Mouse (Mus musculus) forelimb bud, embryonic 11.5 days (tissue): Measurements from ENCODE around the gene Hspa12b.

Experiments used
- DNase-seq: peaks from one replicate; pipeline ENCODE4 v3.0.0-alpha.2; 2012; ENCODE audit warnings: low read depth, low spot score

Hspa12b gene

DNA sequence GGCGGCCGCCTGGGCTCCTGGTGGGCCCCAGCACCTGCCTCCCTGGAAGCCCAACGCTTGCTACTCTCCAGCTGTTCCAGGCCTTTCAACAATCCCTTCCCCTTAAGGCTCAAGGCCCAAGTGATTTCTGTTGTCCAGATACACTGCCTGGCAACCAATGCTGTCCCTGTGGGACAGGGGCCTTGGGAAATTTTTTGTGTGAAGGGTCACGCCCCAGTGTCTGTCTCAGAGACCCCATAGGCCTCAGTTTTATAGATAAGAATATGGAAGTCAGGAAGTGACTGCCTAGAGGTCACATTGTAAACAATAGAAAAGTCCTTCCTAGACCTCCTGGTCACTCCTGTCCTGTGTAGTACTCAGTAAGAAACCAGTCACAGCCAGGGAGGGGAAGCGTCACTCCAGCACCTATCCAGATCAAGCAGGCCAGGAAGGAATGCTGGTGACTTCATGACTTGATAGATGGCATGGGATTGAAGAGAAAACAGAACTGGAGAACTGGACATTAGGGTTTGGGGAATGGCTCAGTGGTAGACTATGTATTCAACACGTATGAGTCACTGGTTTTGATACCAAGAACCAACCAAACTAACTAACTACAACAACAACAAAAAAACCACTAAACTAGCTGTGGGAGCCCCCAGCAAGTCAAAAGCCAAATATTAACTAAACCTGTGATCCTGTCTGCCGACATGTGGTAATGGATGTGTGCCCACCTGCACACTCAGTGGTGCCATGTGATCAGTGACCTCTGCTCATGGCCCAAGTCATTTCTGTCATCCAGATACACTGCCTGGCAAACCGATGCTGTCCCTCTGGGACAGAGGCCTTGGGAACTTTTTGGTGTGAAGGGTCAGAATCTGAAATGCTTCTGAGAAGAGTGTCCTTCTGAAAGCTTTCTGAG is 21.5 kb downstream of the Hspa12b start:
- no peak for DNase-seq

DNA sequence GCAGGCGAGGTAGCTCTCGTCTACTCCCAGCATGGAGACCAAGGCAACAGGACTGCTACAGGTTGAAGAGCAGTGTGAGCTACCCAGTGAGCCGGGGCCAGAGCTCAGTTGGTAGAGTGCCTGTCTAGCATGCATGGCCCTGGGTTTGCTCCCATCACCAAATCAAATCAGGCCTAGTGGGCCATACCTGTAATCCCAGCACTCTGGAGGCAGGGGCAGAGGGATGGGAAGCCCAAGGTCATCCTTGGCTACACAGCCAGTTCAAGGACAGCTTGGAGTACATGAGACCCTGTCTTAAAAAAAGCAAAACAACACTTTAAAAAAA is 22.1 kb downstream of the Hspa12b start:
- DNase-seq = no peak

DNA sequence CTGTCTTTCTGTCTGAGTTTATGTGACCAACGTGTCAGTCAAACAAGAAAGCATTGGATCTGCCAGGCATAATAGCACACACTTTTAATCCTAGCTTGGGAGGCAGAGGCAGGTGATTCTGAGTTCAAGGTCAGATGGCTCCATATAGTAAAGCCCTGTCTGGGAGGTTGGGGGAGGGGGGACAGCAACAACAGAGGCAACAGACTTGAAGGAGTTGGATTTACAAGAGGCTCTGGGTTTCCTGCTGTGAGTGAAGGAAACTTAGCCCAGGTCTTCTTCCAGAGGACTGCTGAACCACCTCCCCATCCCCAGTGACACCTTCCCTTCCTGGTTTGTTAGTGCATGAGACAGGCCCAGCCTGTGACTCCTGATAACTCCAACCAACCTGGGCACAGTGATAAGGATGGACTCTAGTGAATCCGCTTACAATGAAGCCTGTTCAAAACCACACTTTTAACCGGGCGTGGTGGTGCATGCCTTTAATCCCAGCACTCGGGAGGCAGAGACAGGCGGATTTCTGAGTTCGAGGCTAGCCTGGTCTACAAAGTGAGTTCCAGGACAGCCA is 25.2 kb downstream of the Hspa12b start:
- no peak for DNase-seq

DNA sequence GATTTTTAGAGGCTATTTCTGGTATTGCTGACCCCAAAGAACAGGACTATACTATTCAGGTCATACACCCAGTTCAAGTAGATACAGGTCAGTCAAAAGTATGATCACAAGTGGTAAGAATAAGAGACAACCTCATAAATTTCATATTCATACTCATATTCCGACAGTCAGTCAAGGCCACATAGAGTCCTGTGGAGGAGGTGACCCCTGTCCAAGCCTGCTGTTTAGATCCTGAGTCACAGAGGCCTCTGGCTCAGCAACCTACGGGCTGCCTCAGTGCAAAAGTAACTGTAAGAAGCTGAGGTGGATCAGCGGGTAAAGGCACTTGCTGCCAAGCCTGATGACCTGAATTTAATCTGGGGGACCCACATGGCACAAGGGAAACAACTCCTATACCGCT is 27.0 kb downstream of the Hspa12b start:
- no peak for DNase-seq

DNA sequence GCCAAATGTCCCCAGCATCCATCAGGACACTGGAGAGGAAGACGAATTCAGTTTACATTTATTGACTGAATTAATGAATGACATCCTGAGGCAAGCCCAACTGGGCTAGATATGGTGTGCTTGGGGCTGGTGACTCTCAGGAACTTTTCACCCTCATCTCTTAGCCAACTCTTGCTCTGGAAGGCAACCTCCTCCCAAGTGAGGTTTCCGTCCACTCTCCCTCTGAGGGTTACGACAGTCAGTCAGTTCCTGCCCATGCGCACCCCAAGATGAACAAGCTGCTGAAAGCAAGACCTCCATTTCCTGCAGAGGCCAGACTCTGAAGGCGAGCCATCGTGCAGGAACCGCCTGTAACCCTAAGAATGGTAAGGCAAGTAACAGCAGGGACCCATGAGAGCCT is 29.9 kb downstream of the Hspa12b start:
- no peak for DNase-seq

DNA sequence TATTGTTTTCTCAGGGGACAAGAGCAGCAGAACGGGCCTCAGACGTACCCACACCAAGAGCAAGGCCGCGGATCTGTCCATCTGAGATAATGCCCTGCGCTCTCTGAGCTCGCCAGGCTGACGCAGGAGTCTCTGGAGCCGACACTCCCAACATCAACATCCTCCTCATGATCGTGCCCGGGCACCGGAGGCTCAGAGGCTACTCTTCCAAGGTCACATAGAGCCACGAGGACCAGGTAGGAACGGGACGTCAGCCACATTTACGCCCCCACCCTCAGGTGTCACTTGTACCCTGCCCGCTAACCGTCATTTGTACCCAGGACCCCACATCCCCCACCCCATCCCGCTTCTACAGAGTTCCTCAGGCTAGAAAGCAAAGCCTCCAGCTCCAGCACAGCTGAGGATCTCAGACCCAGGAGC is 32.4 kb downstream of the Hspa12b start:
- DNase-seq = no peak

DNA sequence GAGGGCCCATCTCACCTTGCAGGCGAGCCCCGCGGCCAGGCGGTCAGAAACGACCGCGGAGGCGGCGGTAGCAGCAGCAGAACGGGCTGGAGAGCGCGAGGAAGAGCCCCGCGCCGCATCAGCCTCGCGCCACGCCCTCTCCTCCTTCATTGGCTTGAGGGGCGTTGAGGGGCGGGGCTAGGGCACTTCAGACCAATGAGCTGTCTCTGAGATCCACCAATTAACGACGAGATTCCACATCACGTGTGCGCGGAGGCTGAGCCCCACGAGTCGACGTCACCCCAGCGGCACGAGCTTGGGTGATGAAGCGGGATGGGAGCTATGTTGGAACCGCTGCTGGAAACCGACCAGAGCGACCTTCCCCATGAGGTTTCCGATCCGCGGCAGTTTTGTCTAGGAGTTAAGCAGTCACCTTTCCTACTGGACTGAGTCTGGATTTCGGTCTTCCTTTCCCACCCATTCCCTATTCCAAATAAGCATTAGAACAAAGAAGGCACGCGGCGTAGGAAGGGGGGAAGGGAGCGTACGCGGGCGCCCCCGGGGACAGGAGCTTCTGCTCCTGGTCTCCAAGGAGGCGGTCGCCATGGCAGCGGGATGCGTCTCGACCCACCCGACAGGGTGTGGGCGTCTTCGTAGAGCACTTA is 33.0 kb downstream of the Hspa12b start, which contains the start of gene 1700037H04Rik:
1700037H04Rik (minus strand) TSS at position 144 of the 644 bp plus-strand sequence.
- peak; percentile 98 for DNase-seq

DNA sequence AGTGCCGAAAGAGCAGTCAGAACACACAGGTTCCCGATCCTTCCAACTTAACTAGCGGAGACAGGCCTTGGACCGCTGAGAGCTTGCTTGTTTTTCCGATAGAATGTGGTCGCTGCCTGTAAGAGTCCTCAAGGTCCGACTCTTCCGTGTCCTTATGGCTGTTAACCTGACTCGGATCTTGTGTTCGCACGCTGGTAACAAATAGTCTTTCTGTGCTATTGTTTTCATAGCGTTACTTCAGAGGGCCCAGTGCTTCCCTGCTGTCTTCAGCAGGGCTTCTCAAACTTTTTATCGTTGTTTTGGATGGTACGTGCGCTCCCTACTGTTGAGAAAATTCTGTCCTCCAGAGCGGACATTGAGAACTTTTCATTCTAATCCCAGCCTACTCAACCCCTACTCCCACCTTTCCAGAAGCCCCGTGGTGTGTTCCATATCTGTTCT is 33.6 kb downstream of the Hspa12b start:
- no peak for DNase-seq

DNA sequence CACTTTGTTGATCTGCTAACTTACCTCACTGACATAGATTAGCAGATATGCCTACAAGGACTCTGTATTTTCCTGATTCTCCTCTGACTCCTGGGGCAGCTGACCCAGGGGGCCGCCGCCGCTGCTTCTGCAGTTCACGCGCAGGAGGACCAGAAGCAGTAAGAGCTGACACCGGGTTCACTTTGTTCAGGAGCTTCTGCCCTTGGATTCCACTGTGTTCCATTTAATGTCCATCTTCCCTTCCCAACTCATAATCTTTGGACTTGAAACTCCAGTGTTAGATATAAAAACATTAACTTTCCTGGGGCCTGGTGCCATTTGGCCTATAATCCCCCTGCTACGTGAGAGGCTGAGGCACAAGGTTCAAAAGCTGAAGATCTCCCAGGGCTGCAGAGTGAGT is 36.8 kb downstream of the Hspa12b start:
- no peak for DNase-seq

DNA sequence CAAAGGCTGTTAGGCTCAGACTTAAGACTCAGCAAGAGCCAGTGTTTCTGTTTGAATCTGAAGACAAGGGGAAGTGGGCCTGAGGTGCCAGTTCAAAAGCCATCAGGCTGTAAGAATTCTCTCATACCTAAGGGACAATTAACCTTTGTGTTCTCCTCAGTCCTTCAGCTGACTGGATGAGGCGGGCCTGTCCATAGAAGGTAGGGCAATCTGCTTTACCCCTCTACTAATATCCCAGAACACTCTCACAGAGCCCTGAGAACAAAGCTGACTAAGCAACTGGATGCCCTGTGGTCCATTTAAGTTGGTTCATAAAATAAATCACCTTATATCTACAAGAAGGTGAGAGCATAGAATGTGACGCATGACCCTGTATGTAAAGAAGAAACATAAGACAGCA is 39.1 kb downstream of the Hspa12b start:
- DNase-seq = no peak

DNA sequence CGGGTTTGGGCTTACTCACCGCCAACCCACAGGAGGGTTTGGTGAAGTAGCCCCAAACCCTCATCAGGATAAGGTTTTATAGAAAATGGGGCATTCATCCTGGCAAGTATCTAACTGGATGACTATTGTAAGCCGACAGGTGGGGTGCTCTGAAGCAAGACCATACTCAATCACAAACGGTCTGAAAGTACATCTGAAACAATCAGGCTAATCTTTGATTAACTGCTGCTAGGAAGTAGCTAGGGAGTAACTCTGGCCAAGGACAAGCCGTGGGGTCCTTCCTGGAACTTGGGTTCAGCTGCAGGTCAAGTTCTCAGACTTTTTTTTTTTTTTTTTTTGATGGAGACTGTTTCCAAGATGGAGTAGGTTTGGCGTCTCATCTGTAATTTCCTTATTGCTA is 40.9 kb downstream of the Hspa12b start:
- DNase-seq = no peak

DNA sequence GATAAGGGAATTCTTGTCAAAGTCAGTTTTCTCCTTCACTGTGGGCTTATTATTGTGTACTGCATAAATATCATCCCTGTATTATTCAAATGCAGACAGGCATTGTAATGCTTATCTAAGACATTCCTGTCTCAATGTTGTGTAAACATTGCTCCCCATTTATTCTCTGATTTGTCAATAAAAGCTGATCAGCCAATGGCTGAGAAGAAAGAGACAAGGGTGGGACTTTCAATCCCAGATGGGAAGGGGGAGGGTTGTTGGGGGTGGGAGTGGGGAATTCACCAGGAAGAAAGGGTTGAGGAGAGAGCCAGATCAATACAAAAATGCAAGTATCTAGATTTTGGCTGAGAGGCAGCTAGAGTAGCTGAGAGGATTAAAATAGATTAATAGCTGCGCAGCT is 41.8 kb downstream of the Hspa12b start:
- no peak for DNase-seq

DNA sequence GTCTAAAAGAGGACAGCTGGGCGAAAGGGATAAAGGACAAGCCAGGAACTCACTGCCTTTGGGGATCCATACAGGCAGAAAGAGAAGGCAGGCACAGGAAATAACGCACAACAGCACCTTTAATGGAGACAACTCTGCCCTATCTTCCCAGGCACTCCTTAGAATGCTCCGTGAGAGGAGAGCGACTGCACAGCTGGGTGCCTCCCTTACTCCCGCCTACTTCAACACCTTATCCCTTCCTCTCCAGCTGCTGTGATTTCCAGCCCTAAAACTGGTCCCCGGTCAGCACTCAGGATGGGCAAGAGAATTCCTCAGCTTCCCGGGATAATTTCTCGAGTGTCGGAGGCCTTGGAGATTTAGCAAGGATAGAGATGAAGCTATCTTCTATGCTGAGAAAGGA is 43.9 kb downstream of the Hspa12b start:
- no peak for DNase-seq

DNA sequence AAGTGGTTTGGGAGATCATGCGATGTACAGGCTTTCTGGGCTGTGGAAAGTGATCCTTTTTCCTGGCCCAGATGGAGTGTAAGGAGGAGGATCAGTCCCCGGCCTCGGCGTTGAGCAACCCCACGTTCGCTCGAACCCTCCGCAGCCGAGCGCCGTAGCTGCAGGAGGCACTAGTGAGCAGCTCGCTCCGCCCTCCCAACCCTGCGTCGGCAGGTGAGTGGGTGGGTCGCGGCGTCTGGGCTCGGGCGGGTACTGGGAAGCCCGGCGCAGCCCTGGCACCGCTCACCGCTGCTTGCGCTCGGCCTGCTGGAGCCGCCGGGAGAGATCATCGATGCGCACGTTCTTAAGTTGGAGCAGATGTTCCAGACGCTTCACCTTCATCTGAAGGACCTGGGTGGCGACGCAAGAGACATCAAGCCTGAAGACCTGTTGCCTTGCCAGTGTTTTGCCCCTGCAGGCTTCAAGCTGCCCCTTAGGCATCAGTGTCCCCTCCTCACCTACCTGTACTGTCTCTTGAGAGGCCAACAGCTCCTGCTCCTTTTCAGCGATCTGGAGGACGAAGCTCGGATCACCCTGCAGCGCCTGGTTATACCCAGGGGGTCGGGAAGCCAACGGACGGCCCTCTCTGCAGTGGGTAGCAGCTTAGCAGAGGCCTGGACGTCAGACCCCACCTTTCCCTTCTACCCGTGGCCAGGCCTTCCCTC is 44.5 kb downstream of the Hspa12b start:
- no peak for DNase-seq

DNA sequence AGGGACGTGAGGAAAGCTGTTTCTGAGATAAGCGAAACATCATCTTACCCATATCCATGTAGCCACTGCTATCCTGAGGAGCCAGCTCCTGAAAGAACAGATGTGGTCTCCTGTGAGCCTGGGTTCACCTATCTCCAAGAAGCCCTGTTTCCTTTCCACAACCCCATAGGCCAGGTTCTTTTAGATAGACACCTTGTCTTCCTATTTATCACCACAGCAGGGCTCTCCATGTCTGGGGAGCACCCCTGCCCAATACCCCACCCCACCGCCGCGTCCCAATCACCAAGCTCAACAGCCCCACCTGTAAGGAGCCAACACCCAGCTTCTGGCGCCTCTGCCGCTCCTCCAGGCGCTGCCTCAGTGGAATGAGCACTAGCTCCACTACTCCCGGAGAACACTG is 45.2 kb downstream of the Hspa12b start:
- DNase-seq = no peak

DNA sequence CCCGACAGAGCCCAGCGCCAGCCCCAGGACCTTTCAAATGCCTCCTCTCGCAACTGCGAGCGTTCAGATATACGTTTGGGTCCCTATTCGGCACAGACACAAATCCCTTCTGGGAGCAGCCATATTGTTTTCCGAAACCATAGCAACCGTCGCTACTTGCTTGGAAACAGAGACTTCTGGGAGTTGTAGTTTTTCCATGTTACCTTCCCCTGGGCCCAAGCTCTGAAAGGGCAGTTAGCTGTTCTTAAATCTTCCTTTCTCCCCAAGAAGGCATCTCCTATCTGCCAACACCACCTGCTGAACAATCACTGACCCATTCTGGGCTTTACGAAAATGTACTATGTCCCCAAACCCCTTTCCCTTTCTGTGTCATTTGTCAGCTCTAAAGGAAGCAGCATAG is 47.6 kb downstream of the Hspa12b start:
- peak; percentile 79 for DNase-seq

DNA sequence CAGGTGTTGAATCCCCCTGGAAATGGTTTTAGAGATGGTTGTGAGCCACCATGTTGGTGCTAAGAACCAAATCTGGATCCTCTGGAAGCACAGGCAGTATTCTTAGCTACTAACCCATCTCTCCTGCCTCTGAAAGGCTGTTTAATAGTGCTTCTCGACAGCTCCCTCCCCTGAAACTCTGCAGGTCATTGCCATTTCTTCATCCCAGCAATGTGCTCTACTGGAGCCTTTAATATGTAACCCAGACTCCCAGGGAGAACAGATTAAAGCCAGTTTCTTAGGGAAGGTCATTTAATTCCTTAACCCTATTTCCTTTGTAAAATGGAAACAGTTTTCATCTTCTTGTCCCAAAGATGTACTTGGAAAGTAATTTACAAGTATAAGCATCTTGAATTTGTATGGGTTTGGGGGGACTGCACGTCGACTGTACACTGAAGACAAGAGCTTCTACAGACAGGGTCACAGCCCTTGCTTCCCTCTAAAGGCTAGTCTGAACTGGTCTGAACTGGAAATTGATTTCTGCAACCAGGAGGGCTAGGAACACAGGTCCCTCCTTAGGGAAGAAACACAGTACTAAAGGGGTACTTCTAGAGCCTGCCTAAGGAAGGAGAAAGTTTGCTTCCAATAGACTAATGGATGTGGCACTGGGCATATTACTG is 48.3 kb downstream of the Hspa12b start:
- no peak for DNase-seq

DNA sequence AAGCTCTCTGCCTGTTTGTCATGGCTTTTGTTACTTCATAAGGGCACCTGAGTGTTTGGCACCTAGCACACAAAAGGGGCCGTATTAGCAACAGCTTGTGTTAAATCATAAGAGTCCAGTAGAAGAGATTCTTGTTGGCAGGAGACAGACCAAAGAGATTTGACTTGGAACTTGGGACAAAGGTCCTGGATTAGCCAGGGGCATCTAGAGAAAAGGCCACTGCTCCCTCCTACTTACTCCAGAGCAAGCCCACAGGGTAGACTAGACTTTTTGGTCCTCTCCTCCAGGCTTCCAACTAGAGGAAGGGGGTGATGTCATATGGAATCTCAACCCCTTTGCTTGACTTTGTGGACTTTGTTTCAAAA is 48.8 kb downstream of the Hspa12b start:
- no peak for DNase-seq

DNA sequence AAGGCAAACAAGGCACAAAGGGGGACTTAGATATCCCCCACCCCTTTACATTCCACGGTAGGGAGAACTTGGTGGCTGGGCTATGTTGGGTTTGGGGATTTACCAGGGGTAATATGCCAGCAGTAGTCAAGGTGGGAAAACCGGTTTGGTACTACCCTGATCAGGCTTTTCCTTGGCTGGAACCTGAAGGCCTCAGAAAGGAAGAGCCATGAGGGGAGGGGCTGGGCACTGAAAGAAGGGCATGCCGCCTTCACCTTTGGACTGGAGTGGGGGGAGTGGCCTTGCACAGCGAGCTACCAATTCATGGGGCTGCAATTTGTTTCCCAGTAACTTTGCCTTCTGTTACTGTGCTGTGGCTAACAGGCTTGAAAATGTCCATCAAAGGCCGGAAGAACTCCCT is 49.4 kb downstream of the Hspa12b start:
- no peak for DNase-seq

DNA sequence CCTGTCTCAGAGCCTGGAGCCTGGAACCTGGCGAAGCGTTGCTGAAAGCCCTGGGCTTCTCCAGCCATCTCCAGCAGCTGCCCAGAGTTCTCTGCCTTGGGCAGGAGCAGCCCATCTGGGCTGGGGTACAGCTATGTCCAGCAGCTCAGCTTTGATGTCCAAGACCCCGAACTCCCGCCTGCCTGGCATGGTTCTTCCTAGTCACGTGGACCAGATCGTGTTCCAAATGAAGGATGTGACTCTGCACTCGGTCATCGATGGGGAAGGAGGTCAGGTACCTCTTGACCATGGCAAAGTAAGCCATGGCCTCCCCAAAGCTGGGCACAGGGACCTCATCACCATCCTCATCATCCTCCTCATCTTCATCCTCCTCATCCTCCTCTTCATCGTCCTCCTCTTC is 50.9 kb downstream of the Hspa12b start:
- DNase-seq = no peak

DNA sequence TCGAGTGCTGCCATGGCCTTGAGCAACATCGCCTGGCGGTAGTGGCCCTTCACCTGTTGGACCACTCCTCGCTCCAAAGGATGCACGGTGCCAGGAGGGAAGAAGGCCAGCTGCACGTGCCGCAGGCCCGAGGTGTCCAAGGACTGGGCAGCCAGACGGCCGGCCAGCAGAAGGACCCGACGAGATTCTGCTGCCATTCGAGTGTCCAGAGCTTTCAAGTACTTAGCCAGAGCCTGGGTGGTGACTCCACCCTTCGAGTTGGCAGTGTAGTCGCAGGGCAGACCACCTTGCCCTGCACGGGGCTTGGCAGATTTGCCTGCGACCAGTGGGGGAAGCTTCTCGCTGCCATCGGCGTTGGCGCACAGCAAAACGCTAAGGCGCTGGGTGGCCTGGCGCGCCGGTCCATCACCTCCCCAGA is 51.8 kb downstream of the Hspa12b start:
- DNase-seq = no peak
